Mouse (Mus musculus) left cerebral cortex, postnatal 10 days (tissue): ENCODE results near the gene Cdk18. TPM values are rescaled to one million over a fixed set of nuclear protein-coding genes. Genes with fewer than 3 reads are reported as not detected.

Experiments used
- DNase-seq, 2 experiments: peaks; one replicate each; pipeline ENCODE4 v3.0.0; 2021 to 2022; ENCODE audit warnings: low spot score in 2 of 2, mixed read lengths in 1 of 2; ENCODE audit errors: extremely low spot score in 1 of 2
- intact Hi-C: fragments of 180-260 bp; cut with DNase I; formaldehyde crosslinking; loops from one replicate; pipeline ENCODE4 v1.15.1; 2025
- total RNA-seq, 2 experiments: library from RNA; stranded (reverse); gene quantifications; 2 replicates each; pipeline ENCODE4 v1.2.3; 2021

Gene Cdk18
- total RNA-seq, 2 experiments from 2014 or later = 17.6 to 19.9 TPM

DNA sequence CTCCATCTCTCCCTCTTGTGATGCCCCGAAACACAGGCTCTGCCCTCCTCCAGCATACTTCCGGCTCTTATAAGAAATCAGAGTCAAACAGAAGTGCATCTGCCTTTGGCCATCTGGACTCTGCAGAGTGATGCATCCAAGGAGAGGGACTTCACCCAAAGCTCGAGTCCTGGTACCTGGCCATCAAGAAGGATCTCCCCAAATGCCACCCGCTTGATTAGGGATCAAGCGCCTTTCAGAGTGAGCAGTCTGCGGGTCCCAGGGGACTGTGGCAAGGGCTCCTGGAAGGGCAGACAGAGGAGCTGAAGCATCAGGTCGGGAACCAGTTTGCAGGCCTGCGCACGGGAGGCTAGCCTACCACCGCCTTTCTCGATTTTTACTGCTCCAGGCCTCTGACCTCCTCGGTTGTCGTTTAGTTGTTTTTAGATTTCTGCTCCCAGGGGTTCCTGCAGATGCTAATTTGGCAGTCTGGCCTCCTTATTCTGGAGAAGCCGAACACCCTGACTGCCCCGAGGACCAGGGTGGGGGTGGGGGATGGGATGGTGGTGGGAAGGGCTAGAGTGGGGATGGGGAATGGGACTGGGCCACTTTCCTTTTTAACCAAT is 13.7 kb upstream of the Cdk18 start:
- no peak for DNase-seq
- intact Hi-C loops = loop anchor here (10.0 kb wide), 1 partner anchor 202 kb away; no protein-coding TSS in a partner anchor

- no peak for DNase-seq
- intact Hi-C loops = loop anchor here (10.0 kb wide), 1 partner anchor 203 kb away; no protein-coding TSS in a partner anchor
These were observed 12.4 kb upstream of the Cdk18 start for GRCm38 (mm10) chr1:132151908-132152307.

GRCm38 (mm10) chr1:132150817-132151601 is 11.5 kb upstream of the Cdk18 start:
- intact Hi-C loops = loop anchor here (10.0 kb wide), 1 partner anchor 204 kb away; no protein-coding TSS in a partner anchor
- DNase-seq = no peak

- no peak for DNase-seq
- intact Hi-C loops = loop anchor here (10.0 kb wide), 1 partner anchor 205 kb away; no protein-coding TSS in a partner anchor
These were observed 10.7 kb upstream of the Cdk18 start for GRCm38 (mm10) chr1:132150171-132150570.

- intact Hi-C loops = no loop called here
- no peak for DNase-seq
These were observed 9.9 kb upstream of the Cdk18 start for GRCm38 (mm10) chr1:132149410-132149809.

- intact Hi-C loops = no loop called here
These were observed 6.6 kb upstream of the Cdk18 start for GRCm38 (mm10) chr1:132145973-132146685.

DNA sequence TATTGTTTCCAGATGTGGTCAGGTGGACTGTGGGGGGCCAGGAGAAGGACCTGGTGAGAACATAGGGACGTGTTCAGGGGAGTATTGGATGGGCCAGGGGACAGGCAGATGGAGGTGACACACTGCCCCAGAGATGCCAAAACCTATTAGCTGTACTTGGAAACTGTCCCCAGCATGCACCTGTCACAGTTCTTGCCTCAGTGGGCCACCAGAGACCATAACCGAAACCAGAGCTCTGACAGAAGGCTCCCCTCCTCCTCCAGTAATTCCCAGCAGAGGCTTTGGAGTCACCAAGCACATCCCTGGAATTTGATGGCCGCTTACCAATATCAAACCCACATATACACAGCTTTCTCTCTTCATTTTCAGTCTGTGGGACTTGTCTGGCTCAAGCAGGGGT is 5.4 kb upstream of the Cdk18 start:
- no peak for DNase-seq
- intact Hi-C loops = no loop called here

More at GRCm38 (mm10) chr1:132145973-132146685, 6.6 kb upstream of the Cdk18 start:
- DNase-seq = no peak

GRCm38 (mm10) chr1:132144223-132144622 is 4.7 kb upstream of the Cdk18 start:
- intact Hi-C loops = no loop called here
- peak; percentile 52 to 73 for DNase-seq

GRCm38 (mm10) chr1:132143730-132144129 is 4.2 kb upstream of the Cdk18 start:
- peak in 1 of 2 experiments; percentile 36 for DNase-seq
- intact Hi-C loops = no loop called here

- intact Hi-C loops = no loop called here
These were observed 3.6 kb upstream of the Cdk18 start for GRCm38 (mm10) chr1:132143079-132143478.

DNA sequence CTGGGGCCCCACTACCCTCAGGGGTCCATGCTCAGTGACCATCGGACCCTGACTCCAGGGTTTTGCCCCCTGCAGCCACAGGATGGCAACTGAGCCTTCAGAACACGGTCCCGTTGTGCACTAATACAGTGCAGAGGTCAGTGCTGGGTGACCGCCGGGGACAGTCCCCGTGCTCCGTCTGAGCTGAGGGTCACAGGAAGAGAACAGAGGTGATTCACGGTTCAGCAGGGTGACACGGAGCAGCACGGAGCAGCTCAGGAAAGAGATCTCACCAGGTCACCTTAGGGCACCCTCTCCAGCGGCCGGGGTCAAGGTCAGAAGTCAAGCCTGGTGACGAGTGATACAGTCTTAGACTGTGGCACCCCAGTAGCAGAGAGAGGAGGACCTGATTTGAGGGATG is 2.3 kb upstream of the Cdk18 start:
- DNase-seq = no peak
- intact Hi-C loops = no loop called here

More at GRCm38 (mm10) chr1:132143079-132143478, 3.6 kb upstream of the Cdk18 start:
- no peak for DNase-seq

DNA sequence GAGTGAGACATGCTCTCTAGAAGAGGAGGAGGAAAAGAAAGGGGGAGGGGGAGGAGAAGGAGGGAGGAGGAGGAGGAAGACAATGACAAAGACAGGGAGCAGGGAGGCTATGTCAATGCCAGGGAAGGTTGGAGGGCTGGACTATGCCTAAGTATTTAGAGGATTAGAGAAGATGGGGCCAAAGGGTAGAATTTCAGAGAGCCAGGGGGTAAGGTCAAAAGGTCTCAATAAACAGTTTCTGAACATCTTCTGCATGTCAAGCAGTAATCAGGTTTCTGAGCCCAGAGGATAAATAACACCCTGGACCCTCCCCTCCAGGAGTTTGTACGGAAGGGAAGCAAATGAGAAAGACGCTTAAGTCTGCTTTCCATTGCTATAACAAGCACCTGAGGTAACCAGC is 1.7 kb upstream of the Cdk18 start:
- DNase-seq = no peak
- intact Hi-C loops = no loop called here

GRCm38 (mm10) chr1:132140574-132140973 is 1.1 kb upstream of the Cdk18 start:
- DNase-seq = no peak
- intact Hi-C loops = no loop called here

GRCm38 (mm10) chr1:132140171-132140570 is 687 bp upstream of the Cdk18 start:
- peak in 1 of 2 experiments; percentile 58 for DNase-seq
- intact Hi-C loops = no loop called here

DNA sequence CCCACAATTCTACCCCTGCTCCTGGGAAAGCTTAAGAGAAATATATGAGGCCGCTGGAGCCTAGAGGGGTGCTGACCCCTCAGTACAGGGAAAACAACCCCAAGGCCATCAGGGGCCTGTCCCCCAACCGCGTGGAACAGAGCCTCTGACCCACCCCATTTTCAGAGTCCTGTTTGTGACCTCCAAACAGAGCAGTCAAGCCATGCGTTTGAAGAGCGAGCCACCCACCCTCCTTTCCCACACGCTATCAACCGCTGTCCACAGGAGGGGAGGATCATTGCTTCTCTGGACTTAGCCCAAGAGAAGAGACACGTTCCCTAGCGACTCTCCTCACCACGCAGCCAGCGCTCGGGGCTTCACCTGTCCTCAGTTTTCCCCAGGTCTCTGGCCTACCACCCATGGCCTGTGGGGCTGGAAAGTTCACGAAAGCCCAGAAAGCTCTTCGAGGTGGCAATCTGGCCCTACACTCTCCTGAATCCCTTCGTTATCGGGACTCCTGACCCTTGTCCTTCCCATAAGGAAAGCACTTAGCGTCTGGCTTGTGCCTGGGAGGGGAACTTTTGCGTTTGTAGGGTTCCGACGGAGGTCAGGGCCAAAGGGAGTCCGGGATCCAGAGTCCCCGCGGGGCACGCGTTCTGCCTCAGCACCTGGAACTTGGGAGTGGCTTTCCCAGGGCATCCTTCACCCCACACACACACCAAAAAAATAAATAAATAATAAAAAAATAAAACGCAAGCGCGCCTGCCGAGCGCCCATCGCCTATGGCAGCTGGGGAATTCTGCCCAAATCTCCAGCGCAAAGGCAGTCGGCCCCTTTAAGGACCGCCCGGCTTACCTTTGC is 688 bp downstream of the Cdk18 start:
- intact Hi-C loops = no loop called here
- DNase-seq = no peak

GRCm38 (mm10) chr1:132137935-132138575 is 1.4 kb downstream of the Cdk18 start:
- intact Hi-C loops = no loop called here
- no peak for DNase-seq

DNA sequence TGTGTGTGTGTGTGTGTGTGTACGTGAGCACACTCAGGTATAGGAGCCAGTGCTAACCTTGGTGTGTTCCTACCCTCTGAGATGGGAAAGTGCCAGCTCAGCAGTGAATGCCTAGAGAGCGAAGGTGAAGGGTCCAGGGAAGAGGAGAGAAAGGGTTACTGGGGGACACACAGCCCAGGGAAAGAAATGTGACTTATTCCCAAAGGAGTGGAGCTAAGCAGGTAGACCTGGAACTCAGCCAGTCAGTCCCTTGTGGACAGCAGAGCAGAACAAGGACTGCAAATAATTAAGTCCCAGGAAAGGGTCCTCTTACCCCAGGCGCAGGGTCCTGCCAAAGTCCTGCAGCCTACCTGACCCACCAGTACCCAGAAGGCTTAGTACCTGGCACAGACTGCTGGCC is 2.6 kb downstream of the Cdk18 start:
- intact Hi-C loops = no loop called here
- no peak for DNase-seq

- intact Hi-C loops = no loop called here
- no peak for DNase-seq
These were observed 3.9 kb downstream of the Cdk18 start for GRCm38 (mm10) chr1:132135631-132136030.
